Mouse (Mus musculus): ENCODE measurements at regions not wholly inside any gene's neighbourhood (a gene's known extent, or its start where the extent isn't known, plus 50 kb on each side); places are given as distances from the start of the nearest gene placed in this dataset.

GRCm38 (mm10) chr16:55460519-55460918 lies 162.7 kb upstream of the Zpld1 start:
- CTCF ChIA-PET = no interaction called here

GRCm38 (mm10) chr16:55447581-55447980 lies 149.8 kb upstream of the Zpld1 start:
- CTCF ChIA-PET = no interaction called here

- CTCF ChIA-PET = no interaction called here
These were observed 145.2 kb upstream of the Zpld1 start for GRCm38 (mm10) chr16:55442821-55443581.

GRCm38 (mm10) chr16:55435139-55435968 lies 137.6 kb upstream of the Zpld1 start:
- CTCF ChIA-PET = no interaction called here

DNA sequence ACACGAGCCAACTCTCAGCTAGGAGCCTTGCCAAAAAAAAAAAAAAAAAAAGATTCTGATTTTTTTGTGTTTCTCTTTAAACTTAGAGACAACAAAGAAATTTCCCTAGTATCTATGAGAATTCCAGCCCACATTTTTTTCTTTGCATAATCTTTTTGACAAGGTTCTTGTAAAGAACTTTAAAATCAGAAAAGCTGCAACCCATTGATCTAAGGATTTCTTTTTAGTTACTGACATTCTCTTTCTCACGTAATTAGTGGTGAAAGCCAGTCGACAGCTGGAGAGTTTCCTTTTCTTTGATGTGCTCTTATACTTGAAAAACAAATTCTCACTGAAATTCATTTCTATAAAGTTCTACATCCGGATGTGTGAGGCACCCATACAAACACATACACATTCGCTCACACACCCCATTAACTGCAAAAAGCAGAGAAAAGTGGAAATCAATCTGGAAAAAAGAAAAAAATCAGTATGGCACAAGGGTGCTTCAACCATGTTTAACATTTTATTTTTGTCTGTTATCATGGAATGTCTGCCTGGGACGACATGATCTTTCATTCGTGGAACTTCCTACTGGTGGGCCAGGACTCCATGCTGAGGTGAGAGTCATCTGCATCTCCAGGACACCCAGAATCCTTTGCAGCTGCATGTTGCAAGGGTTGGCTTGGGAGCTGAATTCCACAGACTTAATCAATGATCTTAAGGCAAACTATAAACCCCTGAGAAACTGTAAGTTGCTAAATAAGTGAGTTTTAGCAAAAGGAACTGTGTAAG lies 124.0 kb upstream of the Zpld1 start:
- CTCF ChIA-PET = no interaction called here

- CTCF ChIA-PET = no interaction called here
These were observed 123.2 kb upstream of the Zpld1 start for GRCm38 (mm10) chr16:55420876-55421568.

GRCm38 (mm10) chr16:55418871-55419270 lies 121.1 kb upstream of the Zpld1 start:
- CTCF ChIA-PET = no interaction called here

DNA sequence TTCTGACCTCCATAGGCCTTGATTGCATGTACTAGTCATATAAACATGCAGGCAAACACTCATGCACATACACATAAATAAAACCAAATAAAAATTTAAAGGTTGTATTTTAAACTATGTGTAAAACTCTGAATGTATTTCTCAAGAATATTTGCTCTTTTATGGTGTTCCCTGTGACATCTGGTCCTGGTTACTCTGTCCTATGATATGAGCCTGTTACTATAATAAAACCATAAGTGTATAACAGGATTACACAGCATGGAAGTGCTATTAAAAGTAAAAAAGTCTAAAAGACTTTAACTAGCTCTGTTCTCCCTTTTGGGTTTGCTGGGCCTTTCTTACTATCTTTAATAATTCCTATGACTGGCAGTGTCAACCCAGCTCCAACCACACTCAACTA lies 103.0 kb upstream of the Zpld1 start:
- CTCF ChIA-PET = no interaction called here

GRCm38 (mm10) chr16:55394864-55395263 lies 97.1 kb upstream of the Zpld1 start:
- CTCF ChIA-PET = no interaction called here

GRCm38 (mm10) chr16:55390400-55390799 lies 92.6 kb upstream of the Zpld1 start:
- CTCF ChIA-PET = no interaction called here

DNA sequence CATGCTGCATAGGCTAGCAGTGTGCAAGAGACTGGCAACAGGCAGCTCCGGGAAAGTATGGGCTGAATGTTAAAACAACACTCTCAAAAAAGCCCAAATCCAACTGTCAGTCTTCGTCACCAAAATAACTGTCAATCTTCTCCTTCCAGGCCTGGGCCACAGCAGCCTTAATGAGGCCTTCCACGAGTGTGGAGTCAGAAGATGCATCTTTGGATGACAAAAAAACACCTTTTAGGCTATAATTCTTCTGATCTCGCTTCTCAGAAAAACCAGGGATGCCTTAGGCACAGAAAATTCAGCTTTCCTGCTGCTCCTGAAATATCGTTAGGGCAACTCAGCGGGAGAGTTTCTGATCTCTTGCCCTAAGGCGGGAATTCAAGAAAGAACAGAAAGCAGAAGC lies 82.2 kb upstream of the Zpld1 start:
- CTCF ChIA-PET = no interaction called here

DNA sequence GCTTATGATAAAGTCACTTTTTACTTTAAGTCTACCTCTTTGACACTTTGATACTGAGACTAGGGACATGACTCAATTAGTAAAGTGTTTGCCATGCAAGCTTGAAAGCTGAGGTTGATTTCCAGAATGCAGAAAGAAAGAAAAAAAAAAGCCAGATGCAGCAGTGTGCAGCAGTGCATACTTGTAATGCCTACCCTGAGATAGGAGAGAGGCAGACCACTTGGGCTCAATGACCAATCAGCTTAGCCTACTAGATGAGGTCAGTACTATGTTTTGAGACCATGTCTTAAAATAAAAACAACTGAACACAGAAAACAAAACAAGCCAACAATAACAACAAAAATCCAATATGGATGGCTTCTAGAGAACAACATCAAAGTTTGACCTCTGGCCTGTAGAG lies 81.4 kb upstream of the Zpld1 start:
- CTCF ChIA-PET = no interaction called here

DNA sequence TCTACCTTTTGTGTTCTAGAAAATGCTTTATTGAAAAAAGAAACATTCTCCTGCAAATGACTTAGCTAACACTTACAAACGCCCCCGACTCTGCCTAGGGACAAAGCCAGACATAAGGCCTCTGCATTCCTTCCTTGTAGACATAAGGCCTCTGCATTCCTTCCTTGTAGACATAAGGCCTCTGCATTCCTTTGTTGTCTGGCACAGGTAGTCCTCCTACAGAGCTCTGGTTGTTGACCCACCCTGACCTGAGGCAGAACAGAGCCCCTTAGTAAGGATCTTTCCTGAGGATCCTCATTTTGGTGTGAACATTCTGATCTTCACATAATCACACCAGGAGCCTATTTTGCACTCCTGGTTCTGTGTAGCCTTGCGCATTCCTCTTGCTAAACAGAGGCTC lies 80.9 kb upstream of the Zpld1 start:
- CTCF ChIA-PET = no interaction called here

- CTCF ChIA-PET = no interaction called here
These were observed 78.1 kb upstream of the Zpld1 start for GRCm38 (mm10) chr16:55375922-55376321.

- CTCF ChIA-PET = no interaction called here
These were observed 59.9 kb upstream of the Zpld1 start for GRCm38 (mm10) chr16:55357686-55358085.

DNA sequence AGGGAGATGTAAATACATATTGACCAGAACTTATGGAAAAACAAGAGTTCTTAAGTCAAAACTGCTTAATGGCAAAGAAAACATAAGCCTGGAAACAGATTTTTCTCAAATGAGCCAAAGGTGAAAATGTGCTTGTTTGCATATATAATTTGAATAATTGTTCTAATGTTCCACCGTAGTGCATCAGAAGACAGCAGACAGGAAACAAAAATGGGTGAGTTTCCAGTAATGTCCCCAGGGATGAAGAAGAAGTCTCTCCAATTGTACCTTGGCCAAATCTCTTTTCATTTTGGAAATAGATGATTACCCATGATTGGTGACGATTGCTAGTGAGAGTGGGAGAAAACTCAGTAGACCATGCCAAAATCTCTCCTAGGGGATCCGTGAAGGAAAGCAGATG lies 58.3 kb upstream of the Zpld1 start:
- CTCF ChIA-PET = no interaction called here

Measured in spleen, embryonic (tissue).